Mouse (Mus musculus) adrenal gland, postnatal 25 days (tissue): ENCODE measurements around the gene Rnd3. TPM values are rescaled to one million over a fixed set of nuclear protein-coding genes. Genes with fewer than 3 reads are reported as not detected.

Experiments
- DNase-seq: peaks from one replicate; pipeline ENCODE4 v3.0.0; 2021; ENCODE audit warnings: mixed read lengths
- total RNA-seq: library from RNA; stranded (reverse); gene quantifications from 2 replicates; pipeline ENCODE4 v1.2.3, GENCODE M21; 2021

Gene Rnd3
- total RNA-seq, 1 experiment from 2014 or later, result 51.3 TPM

GRCm38 (mm10) chr2:51128090-51128489 lies 20.8 kb downstream of the Rnd3 start:
- DNase-seq, result no peak

GRCm38 (mm10) chr2:51110271-51110670 lies 38.6 kb downstream of the Rnd3 start:
- peak; percentile 67 for DNase-seq

GRCm38 (mm10) chr2:51108631-51109030 lies 40.3 kb downstream of the Rnd3 start:
- no peak for DNase-seq

GRCm38 (mm10) chr2:51101187-51101586 lies 47.7 kb downstream of the Rnd3 start:
- DNase-seq, result no peak

GRCm38 (mm10) chr2:51099987-51100386 lies 48.9 kb downstream of the Rnd3 start:
- no peak for DNase-seq

- no peak for DNase-seq
Measured at GRCm38 (mm10) chr2:51099240-51099639, 49.7 kb downstream of the Rnd3 start.

- DNase-seq, result no peak
Measured at GRCm38 (mm10) chr2:51090688-51091087, 58.2 kb downstream of the Rnd3 start.

GRCm38 (mm10) chr2:51090049-51090448 lies 58.9 kb downstream of the Rnd3 start:
- DNase-seq, result no peak

GRCm38 (mm10) chr2:51088843-51089573 lies 59.9 kb downstream of the Rnd3 start:
- no peak for DNase-seq

GRCm38 (mm10) chr2:51088123-51088453 lies 60.8 kb downstream of the Rnd3 start:
- DNase-seq, result no peak

GRCm38 (mm10) chr2:51087307-51088122 lies 61.4 kb downstream of the Rnd3 start:
- no peak for DNase-seq

GRCm38 (mm10) chr2:51085155-51085554 lies 63.8 kb downstream of the Rnd3 start:
- no peak for DNase-seq

GRCm38 (mm10) chr2:51082714-51083351 lies 66.1 kb downstream of the Rnd3 start:
- no peak for DNase-seq
